Mouse (Mus musculus) urinary bladder, postnatal 10 days (tissue): Measurements from ENCODE around the gene Grip1.

Experiments used
- DNase-seq: peaks from one replicate; pipeline ENCODE4 v3.0.0; 2022; ENCODE audit warnings: low spot score

Grip1 gene

GRCm38 (mm10) chr10:119663586-119663985 is 210.0 kb downstream of the Grip1 start:
- no peak for DNase-seq

GRCm38 (mm10) chr10:119666386-119666785 is 212.8 kb downstream of the Grip1 start:
- no peak for DNase-seq

- no peak for DNase-seq
Observed at GRCm38 (mm10) chr10:119670456-119670855, 216.8 kb downstream of the Grip1 start.

GRCm38 (mm10) chr10:119684377-119684826 is 230.8 kb downstream of the Grip1 start:
- DNase-seq: no peak

GRCm38 (mm10) chr10:119691358-119692083 is 237.9 kb downstream of the Grip1 start:
- no peak for DNase-seq

GRCm38 (mm10) chr10:119692284-119692890 is 238.8 kb downstream of the Grip1 start:
- no peak for DNase-seq

- DNase-seq: no peak
Observed at GRCm38 (mm10) chr10:119693400-119693799, 239.8 kb downstream of the Grip1 start.

- DNase-seq: no peak
Observed at GRCm38 (mm10) chr10:119697257-119697798, 243.7 kb downstream of the Grip1 start.

GRCm38 (mm10) chr10:119705348-119705747 is 251.7 kb downstream of the Grip1 start:
- DNase-seq: no peak

GRCm38 (mm10) chr10:119706281-119706680 is 252.7 kb downstream of the Grip1 start:
- no peak for DNase-seq

- no peak for DNase-seq
Observed at GRCm38 (mm10) chr10:119706983-119707382, 253.4 kb downstream of the Grip1 start.

- no peak for DNase-seq
Observed at GRCm38 (mm10) chr10:119721887-119722286, 268.3 kb downstream of the Grip1 start.

- no peak for DNase-seq
Observed at GRCm38 (mm10) chr10:119722471-119722870, 268.8 kb downstream of the Grip1 start.

GRCm38 (mm10) chr10:119723671-119724070 is 270.0 kb downstream of the Grip1 start:
- no peak for DNase-seq

GRCm38 (mm10) chr10:119725363-119725762 is 271.7 kb downstream of the Grip1 start:
- DNase-seq: no peak

GRCm38 (mm10) chr10:119725966-119726365 is 272.3 kb downstream of the Grip1 start:
- DNase-seq: no peak

GRCm38 (mm10) chr10:119726921-119727320 is 273.3 kb downstream of the Grip1 start:
- DNase-seq: no peak

GRCm38 (mm10) chr10:119730206-119730605 is 276.6 kb downstream of the Grip1 start:
- no peak for DNase-seq

- DNase-seq: no peak
Observed at GRCm38 (mm10) chr10:119735011-119735992, 281.7 kb downstream of the Grip1 start.

- no peak for DNase-seq
Observed at GRCm38 (mm10) chr10:119739466-119739865, 285.8 kb downstream of the Grip1 start.

GRCm38 (mm10) chr10:119742722-119743121 is 289.1 kb downstream of the Grip1 start:
- no peak for DNase-seq

GRCm38 (mm10) chr10:119752361-119752798 is 298.8 kb downstream of the Grip1 start:
- no peak for DNase-seq
